In genomic region chr19:28967652-28968051, GRCm38 (mm10) we compare ENCODE assay signal across 8 mouse cellular contexts. TPM values are rescaled to one million over a fixed set of nuclear protein-coding genes. Genes with fewer than 3 reads are reported as not detected.
DNase-seq lines count a peak whose midpoint lies in the region; ATAC-seq and TF ChIP-seq lines count a peak whose summit lies in the region.

Gene 4430402I18Rik (minus strand): TSS chr19:28967800.

- H3K36me3 ChIP-seq in embryonic facial prominence, embryonic 10.5 days (replicated peaks), result no peaks in the 10 kb centered on the region
- H3K36me3 ChIP-seq in stomach, postnatal 0 days (ENCODE audit: control insufficient read depth, insufficient read depth, low read length), result no peaks in the 10 kb centered on the region

- H3K9me3 ChIP-seq in embryonic facial prominence, embryonic 10.5 days, result no peaks in the 10 kb centered on the region
- H3K9me3 ChIP-seq in stomach, postnatal 0 days (ENCODE audit: control insufficient read depth, low read length), result no peaks in the 10 kb centered on the region

- WGBS in embryonic facial prominence, embryonic 10.5 days, result 7% methylated on average over 11 of the region's 11 CpGs
- 19% methylated on average over 11 of the region's 11 CpGs for WGBS in stomach, postnatal 0 days

- intact Hi-C loops in heart, postnatal 14 days (cut with DNase I), result loop anchor here (5.0 kb wide), 1 partner anchor 190 kb away; no protein-coding TSS in a partner anchor

- TF ChIP-seq CTCF in stomach, postnatal 0 days (IDR thresholded peaks at IDR 0.05; ENCODE audit: low read depth), result no peak

- H3K4me2 ChIP-seq in stomach, postnatal 0 days (replicated peaks; ENCODE audit: low read depth), result no peak within 1 kb of the TSS

- ATAC-seq in stomach, postnatal 0 days (ENCODE audit: low FRiP score, low TSS enrichment), result no peak

- peak; percentile 80 for DNase-seq in brain, adult 2 months (ENCODE audit: low read depth, low spot score)
- peak; percentile 65 for DNase-seq in embryonic facial prominence, embryonic 10.5 days (ENCODE audit: low spot score)
- no peak for DNase-seq in heart, postnatal 14 days
- DNase-seq in lung, postnatal 36 days, result peak; percentile 72
- peak; percentile 17 for DNase-seq in stomach, postnatal 0 days (ENCODE audit: low spot score)
- no peak for DNase-seq in layer of hippocampus, adult 9-10 months (ENCODE audit: low spot score)
- no peak for DNase-seq in ovary, adult 18-20 months (ENCODE audit: low spot score)
- DNase-seq in cerebellum, adult 18-20 months, result no peak

- H3K4me3 ChIP-seq in embryonic facial prominence, embryonic 10.5 days, result peak within 1 kb of the TSS; percentile 26; the same call in 1 of the 2 replicates
- no peak within 1 kb of the TSS for H3K4me3 ChIP-seq in stomach, postnatal 0 days (ENCODE audit: low read depth, low read length)

- H3K27ac ChIP-seq in embryonic facial prominence, embryonic 10.5 days (replicated peaks), result no peak within 1 kb of the TSS
- no peak within 1 kb of the TSS for H3K27ac ChIP-seq in stomach, postnatal 0 days (replicated peaks)

- H3K4me1 ChIP-seq in embryonic facial prominence, embryonic 10.5 days, result peaks cover 18% of the 10 kb centered on the region
- H3K4me1 ChIP-seq in stomach, postnatal 0 days (replicated peaks; ENCODE audit: control insufficient read depth, insufficient read depth), result peaks cover 4% of the 10 kb centered on the region; the same call in 1 of the 2 replicates

- TF ChIP-seq EP300 in stomach, postnatal 0 days (optimal IDR thresholded peaks at IDR 0.05), result no peak

- peaks cover 36% of the 10 kb centered on the region for H3K27me3 ChIP-seq in embryonic facial prominence, embryonic 10.5 days (replicated peaks; ENCODE audit: low read depth, poor library complexity, severe bottlenecking)
- H3K27me3 ChIP-seq in stomach, postnatal 0 days (ENCODE audit: control insufficient read depth, insufficient read depth, low read length), result no peaks in the 10 kb centered on the region

- no peak within 1 kb of the TSS for H3K9ac ChIP-seq in stomach, postnatal 0 days (ENCODE audit: low read length)

RNA-seq across cellular contexts. Expression of gene 4430402I18Rik, which starts in this region (rescaled TPM):
- 0.31 and 0.52 TPM in 2 replicates for polyA plus RNA-seq in embryonic facial prominence, embryonic 10.5 days (2016; fragmentation: Nextera tagmentation; extraction: Ambion mirVana)
- 10 to 100 TPM; 14.2 to 14.9 TPM for total RNA-seq in heart, postnatal 14 days (2021)
- 0.84 and 1.3 TPM in 2 replicates for polyA plus RNA-seq in stomach, postnatal 0 days (2015; fragmentation: Nextera tagmentation; extraction: Ambion mirVana)

Comparison
In these comparisons a context has a peak if more than half of its experiments do, and no peak if none do; other contexts are left out.
1. Peak in DNase-seq and H3K4me3 ChIP-seq in embryonic facial prominence, embryonic 10.5 days; RNA of the gene not detected or under 1 TPM.
2. DNase-seq: peak in brain, adult 2 months (single experiment), lung, postnatal 36 days (single experiment) and stomach, postnatal 0 days (single experiment); none in heart, postnatal 14 days (0 of 2), layer of hippocampus, adult 9-10 months (single experiment), ovary, adult 18-20 months (single experiment) and cerebellum, adult 18-20 months (0 of 2).